ENCODE assay signal across 12 mouse cellular contexts in genomic region chr15:65630476-65630875, GRCm38 (mm10).
"Had no signal": no experiment of that assay in that cellular context is flagged by ENCODE, and none has a peak within 500 bp of the region (broad histone marks: within the 10 kb centered on the region; RNA-seq: fewer than 3 reads in every experiment).

No protein-coding gene starts in this region.

- H3K4me2 ChIP-seq: limb, embryonic 13.5 days; midbrain, embryonic 13.5 days had no signal

- DNase-seq: kidney, postnatal 14 days; left cerebral cortex, postnatal 4 days; lung, adult 2 months; lung, postnatal 36 days; right cerebral cortex, adult 18-20 months; thymus, adult 18-20 months; thymus, postnatal 25 days had no signal

- ATAC-seq: lung, postnatal 0 days; midbrain, embryonic 13.5 days had no signal

- H3K4me3 ChIP-seq: left cerebral cortex, adult 2 months; limb, embryonic 13.5 days; midbrain, embryonic 13.5 days had no signal

- H3K4me1 ChIP-seq: limb, embryonic 13.5 days; midbrain, embryonic 13.5 days had no signal

- H3K9me3 ChIP-seq: limb, embryonic 13.5 days; midbrain, embryonic 13.5 days had no signal

- H3K27me3 ChIP-seq: limb, embryonic 13.5 days; midbrain, embryonic 13.5 days had no signal

- H3K27ac ChIP-seq: left cerebral cortex, adult 2 months; limb, embryonic 13.5 days; liver, embryonic 14.5 days; midbrain, embryonic 13.5 days had no signal

- H3K36me3 ChIP-seq: limb, embryonic 13.5 days; midbrain, embryonic 13.5 days had no signal

- H3K9ac ChIP-seq: limb, embryonic 13.5 days; liver, embryonic 14.5 days; midbrain, embryonic 13.5 days had no signal
